Mouse (Mus musculus) G1E (cell line): ENCODE data around the gene Nphp4. TPM values are rescaled to one million over a fixed set of nuclear protein-coding genes. Genes with fewer than 3 reads are reported as not detected.

ENCODE experiments used
- ATAC-seq: 2 replicates; pipeline ENCODE4 v1.8.0; 2016; ENCODE audit warnings: mild to moderate bottlenecking; ENCODE audit not compliant: insufficient number of reproducible peaks, poor library complexity, low FRiP score, severe bottlenecking; ENCODE audit errors: extremely low read depth
- DNase-seq: peaks from one replicate; pipeline ENCODE4 v3.0.0; 2012; ENCODE audit warnings: low spot score
- H3K27me3 ChIP-seq: 2 replicates; pipeline ENCODE4 v1.6.1; 2012; ENCODE audit warnings: mild to moderate bottlenecking, low read length, inconsistent platforms; ENCODE audit not compliant: insufficient read depth
- H3K36me3 ChIP-seq: replicated peaks from 2 replicates; pipeline ENCODE3; 2012; ENCODE audit warnings: mild to moderate bottlenecking, inconsistent platforms
- H3K4me1 ChIP-seq: 2 replicates; pipeline ENCODE4 v1.6.1; 2012; ENCODE audit warnings: low read depth, low read length, inconsistent platforms, mixed read lengths; ENCODE audit not compliant: insufficient read depth
- H3K4me3 ChIP-seq: 2 replicates; pipeline ENCODE4 v1.5.1; 2012; ENCODE audit warnings: low read depth, mild to moderate bottlenecking, inconsistent platforms, low read length, moderate library complexity, mixed read lengths
- H3K9me3 ChIP-seq: replicated peaks from 2 replicates; pipeline ENCODE4 v1.6.1; 2012; ENCODE audit warnings: inconsistent platforms
- CTCF ChIP-seq: IDR thresholded peaks from 2 replicates; pipeline ENCODE4 v1.5.1; 2012; ENCODE audit warnings: low read depth, low read length, inconsistent platforms, mixed read lengths
- GATA1 ChIP-seq: IDR thresholded peaks from 2 replicates; pipeline ENCODE4 v1.6.1; 2012; ENCODE audit warnings: borderline replicate concordance, low read length, inconsistent platforms, mixed read lengths
- GATA2 ChIP-seq: IDR thresholded peaks from 2 replicates; pipeline ENCODE4 v1.6.1; 2012; ENCODE audit warnings: low read depth, low read length, inconsistent platforms, borderline replicate concordance
- POLR2AphosphoS5 ChIP-seq: IDR thresholded peaks from 2 replicates; pipeline ENCODE4 v1.6.1; 2012; ENCODE audit warnings: low read depth, low read length, inconsistent platforms; ENCODE audit not compliant: insufficient replicate concordance
- TAL1 ChIP-seq: conservative IDR thresholded peaks from 2 replicates; pipeline ENCODE4 v1.6.1; 2012; ENCODE audit warnings: low read depth, low read length, inconsistent platforms, mixed read lengths
- polyA plus RNA-seq: library from polyadenylated mRNA; stranded (reverse); fragments of >175 nt; gene quantifications from 2 replicates; pipeline ENCODE4 v1.2.3, GENCODE M21; 2012
- total RNA-seq, 2 experiments: library from RNA; stranded (forward) in 1 of 2; stranded (reverse) in 1 of 2; fragments of 200-1000 nt in 1 of 2; fragments of >200 nt in 1 of 2; fragmentation: Nextera tagmentation in 1 of 2; gene quantifications; 2 replicates each; pipeline ENCODE4 v1.2.3; 2014 to 2017

Nphp4 gene
- total and polyA plus RNA-seq, 3 experiments = not detected

GRCm38 (mm10) chr4:152558246-152558645 lies 81.7 kb downstream of the Nphp4 start:
- Histone ChIP-seq H3K27me3 (no peaks in the 10 kb centered on the region), H3K9me3 (peaks cover 97% of the 10 kb centered on the region), H3K4me3 (no peak overlapping the region), H3K36me3 (no peaks in the 10 kb centered on the region), H3K4me1 (no peaks in the 10 kb centered on the region)
- DNase-seq (no peak), ATAC-seq (no peak)
- TF ChIP-seq CTCF (no peak), POLR2AphosphoS5 (no peak), TAL1 (no peak), GATA1 (no peak), GATA2 (no peak)

GRCm38 (mm10) chr4:152568006-152568405 lies 91.5 kb downstream of the Nphp4 start:
- no peaks in the 10 kb centered on the region; the same call in 1 of the 2 replicates for H3K27me3 ChIP-seq
- ATAC-seq = no peak
- DNase-seq = no peak
- H3K9me3 ChIP-seq = peaks cover 93% of the 10 kb centered on the region
- TF ChIP-seq TAL1 = no peak
- no peak for TF ChIP-seq POLR2AphosphoS5
- no peaks in the 10 kb centered on the region for H3K36me3 ChIP-seq
- no peak overlapping the region for H3K4me3 ChIP-seq
- no peaks in the 10 kb centered on the region for H3K4me1 ChIP-seq

GRCm38 (mm10) chr4:152568662-152569395 lies 92.3 kb downstream of the Nphp4 start:
- ATAC-seq (no peak), DNase-seq (no peak)
- H3K9me3 ChIP-seq = peaks cover 93% of the 10 kb centered on the region
- H3K4me3 ChIP-seq = no peak overlapping the region
- no peaks in the 10 kb centered on the region for H3K4me1 ChIP-seq
- H3K27me3 ChIP-seq = no peaks in the 10 kb centered on the region; the same call in 1 of the 2 replicates
- H3K36me3 ChIP-seq = no peaks in the 10 kb centered on the region
- TF ChIP-seq GATA1 = no peak
- TF ChIP-seq POLR2AphosphoS5 = no peak
- TF ChIP-seq GATA2 = no peak
- no peak for TF ChIP-seq TAL1
- TF ChIP-seq CTCF = no peak

- Histone ChIP-seq H3K27me3 (no peaks in the 10 kb centered on the region), H3K9me3 (peaks cover 93% of the 10 kb centered on the region), H3K4me1 (no peaks in the 10 kb centered on the region), H3K36me3 (no peaks in the 10 kb centered on the region), H3K4me3 (peak overlapping the region; percentile 36; the same call in 1 of the 2 replicates)
- no peak for TF ChIP-seq GATA2
- TF ChIP-seq CTCF = no peak
- TF ChIP-seq TAL1 = no peak
- no peak for TF ChIP-seq GATA1
- TF ChIP-seq POLR2AphosphoS5 = no peak
- ATAC-seq (no peak), DNase-seq (no peak)
Observed at GRCm38 (mm10) chr4:152574266-152574665, 97.8 kb downstream of the Nphp4 start.

GRCm38 (mm10) chr4:152576826-152577225 lies 100.3 kb downstream of the Nphp4 start:
- TF ChIP-seq GATA2 (no peak), CTCF (no peak), GATA1 (no peak), POLR2AphosphoS5 (no peak), TAL1 (no peak)
- peaks cover 92% of the 10 kb centered on the region for H3K9me3 ChIP-seq
- no peaks in the 10 kb centered on the region for H3K36me3 ChIP-seq
- no peaks in the 10 kb centered on the region for H3K4me1 ChIP-seq
- H3K27me3 ChIP-seq = no peaks in the 10 kb centered on the region
- no peak overlapping the region for H3K4me3 ChIP-seq
- ATAC-seq (no peak), DNase-seq (no peak)

- no peak overlapping the region for H3K4me3 ChIP-seq
- DNase-seq = no peak
- H3K27me3 ChIP-seq = no peaks in the 10 kb centered on the region
- H3K9me3 ChIP-seq = peaks cover 92% of the 10 kb centered on the region
- no peaks in the 10 kb centered on the region for H3K36me3 ChIP-seq
- ATAC-seq = no peak
- H3K4me1 ChIP-seq = no peaks in the 10 kb centered on the region
- TF ChIP-seq CTCF = no peak
- no peak for TF ChIP-seq GATA1
- TF ChIP-seq POLR2AphosphoS5 = no peak
- no peak for TF ChIP-seq GATA2
- no peak for TF ChIP-seq TAL1
Observed at GRCm38 (mm10) chr4:152579956-152580355, 103.5 kb downstream of the Nphp4 start.

- DNase-seq = no peak
- peaks cover 92% of the 10 kb centered on the region for H3K9me3 ChIP-seq
Observed at GRCm38 (mm10) chr4:152582206-152582605, 105.7 kb downstream of the Nphp4 start.

More at GRCm38 (mm10) chr4:152582206-152582605, 105.7 kb downstream of the Nphp4 start:
- Histone ChIP-seq H3K27me3 (no peaks in the 10 kb centered on the region), H3K4me3 (no peak overlapping the region), H3K36me3 (no peaks in the 10 kb centered on the region), H3K4me1 (no peaks in the 10 kb centered on the region)
- no peak for TF ChIP-seq GATA2
- TF ChIP-seq TAL1 = no peak
- no peak for TF ChIP-seq POLR2AphosphoS5
- no peak for TF ChIP-seq GATA1
- TF ChIP-seq CTCF = no peak
- ATAC-seq = no peak
